15 mouse cellular contexts compared by ENCODE assay signal in the genomic region with DNA sequence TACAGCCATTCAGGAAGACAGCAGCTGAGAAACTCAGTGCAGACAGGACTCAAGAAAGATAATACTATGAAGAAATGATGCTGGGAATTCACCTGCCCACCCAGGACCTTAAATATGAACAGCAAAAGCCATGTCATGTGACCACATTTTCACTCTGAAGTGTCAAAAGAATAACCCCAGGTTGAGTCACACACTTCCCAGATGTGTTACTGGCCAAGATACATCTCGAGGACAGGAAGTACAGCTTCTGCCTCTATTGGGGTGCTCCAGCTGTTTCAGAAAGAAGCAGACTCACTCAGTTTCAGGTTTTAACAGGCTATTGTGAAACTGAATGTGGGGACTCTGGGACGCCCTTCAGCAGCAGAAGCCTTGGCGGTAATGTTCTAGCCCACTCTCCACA. TPM values are rescaled to one million over a fixed set of nuclear protein-coding genes. Genes with fewer than 3 reads are reported as not detected.
A peak's percentile ranks its signal among the peaks of the same experiment; 100 is the strongest.
DNase-seq lines count a peak whose midpoint lies in the region; ATAC-seq and TF ChIP-seq lines count a peak whose summit lies in the region.
"Had no signal": no experiment of that assay in that cellular context is flagged by ENCODE, and none has a peak within 500 bp of the region (broad histone marks: within the 10 kb centered on the region; RNA-seq: fewer than 3 reads in every experiment).

No protein-coding gene starts in this region.

- H3K36me3 ChIP-seq in hindbrain, postnatal 0 days (ENCODE audit: insufficient read depth, low read length), result no peaks in the 10 kb centered on the region
- no peaks in the 10 kb centered on the region for H3K36me3 ChIP-seq in hindbrain, embryonic 11.5 days (ENCODE audit: control insufficient read depth, insufficient read depth, low read length)

- H3K4me3 ChIP-seq in hindbrain, postnatal 0 days (ENCODE audit: low read length), result no peak overlapping the region
- no peak overlapping the region for H3K4me3 ChIP-seq in hindbrain, embryonic 11.5 days (ENCODE audit: low read depth, low read length)

- intact Hi-C loops in left cerebral cortex, postnatal 25 days (cut with DNase I), result no loop called here

- DNase-seq in hindbrain, postnatal 0 days (ENCODE audit: low spot score), result no peak
- no peak for DNase-seq in hindbrain, embryonic 11.5 days (ENCODE audit: low spot score)
- peak; percentile 59 for DNase-seq in 3T3-L1 (ENCODE audit: low read depth, low spot score)
- no peak for DNase-seq in cerebellum, adult 9-10 months
- DNase-seq in left cerebral cortex, postnatal 25 days (ENCODE audit: low spot score in 2 of 2), result no peak
- no peak for DNase-seq in left cerebral cortex, adult 18-20 months (ENCODE audit: low spot score in 2 of 2)
- DNase-seq: adrenal gland, postnatal 36 days; cerebellum, postnatal 14 days; heart, postnatal 10 days; kidney, postnatal 4 days; lung, adult 18-20 months; right cerebral cortex, postnatal 25 days; thymus, adult 18-20 months had no signal

- no peak for TF ChIP-seq CTCF in hindbrain, postnatal 0 days (IDR thresholded peaks at IDR 0.05; ENCODE audit: low read depth)

- no peaks in the 10 kb centered on the region for H3K9me3 ChIP-seq in hindbrain, postnatal 0 days (ENCODE audit: low read length)
- no peaks in the 10 kb centered on the region for H3K9me3 ChIP-seq in hindbrain, embryonic 11.5 days (ENCODE audit: control insufficient read depth, low read length)

- H3K27ac ChIP-seq in hindbrain, postnatal 0 days, result peak overlapping the region; percentile 21
- H3K27ac ChIP-seq in hindbrain, embryonic 11.5 days (ENCODE audit: low read depth, low read length), result no peak overlapping the region

- no peak for ATAC-seq in hindbrain, postnatal 0 days
- ATAC-seq in hindbrain, embryonic 11.5 days (ENCODE audit: low FRiP score), result no peak
- ATAC-seq in CD4-positive, CD25-positive, alpha-beta regulatory T cell, adult 4 months, result peak; percentile 83
- peak; percentile 77 for ATAC-seq in inflammation-experienced regulatory T-cells, adult 6 months

- 46% methylated on average over 3 of the region's 3 CpGs for WGBS in hindbrain, postnatal 0 days
- WGBS in hindbrain, embryonic 11.5 days, result 69% methylated on average over 3 of the region's 3 CpGs

- H3K4me1 ChIP-seq in hindbrain, postnatal 0 days (ENCODE audit: insufficient read depth, low read length), result peaks cover 4% of the 10 kb centered on the region; the same call in 1 of the 2 replicates
- H3K4me1 ChIP-seq in hindbrain, embryonic 11.5 days (replicated peaks; ENCODE audit: control insufficient read depth, insufficient read depth, low read length), result no peaks in the 10 kb centered on the region; the same call in 1 of the 2 replicates

- H3K4me2 ChIP-seq in hindbrain, postnatal 0 days (ENCODE audit: low read depth, low read length), result no peak overlapping the region
- H3K4me2 ChIP-seq in hindbrain, embryonic 11.5 days (replicated peaks; ENCODE audit: low read depth, low read length), result no peak overlapping the region

- no peak overlapping the region for H3K9ac ChIP-seq in hindbrain, postnatal 0 days (replicated peaks; ENCODE audit: low read length)
- H3K9ac ChIP-seq in hindbrain, embryonic 11.5 days (ENCODE audit: low read depth, low read length), result no peak overlapping the region

- no peaks in the 10 kb centered on the region for H3K27me3 ChIP-seq in hindbrain, postnatal 0 days (ENCODE audit: insufficient read depth, low read length)
- H3K27me3 ChIP-seq in hindbrain, embryonic 11.5 days (ENCODE audit: control insufficient read depth, insufficient read depth, low read length), result no peaks in the 10 kb centered on the region

RNA-seq across cellular contexts. Expression of a gene that starts 26.0 kb away (rescaled TPM):
- 0.58 and 4.7 TPM in 2 replicates for total RNA-seq in hindbrain, postnatal 0 days (2014; rRNA removed)
- 2.2 and 3.1 TPM in 2 replicates for polyA plus RNA-seq in hindbrain, postnatal 0 days (2015; fragmentation: Nextera tagmentation; extraction: Ambion mirVana)
- polyA plus RNA-seq in hindbrain, embryonic 11.5 days (2014; fragmentation: Nextera tagmentation; extraction: Ambion mirVana), result 0.83 and 1.3 TPM in 2 replicates
- polyA plus RNA-seq in CD4-positive, CD25-positive, alpha-beta regulatory T cell, adult 4 months (2017; shearing (Covaris generic)), result 10 to 100 TPM; 12.0 to 12.8 TPM
- 10 to 100 TPM in 2 of 3 experiments, 1 to 10 TPM in 1; 5.4 to 16.0 (median 11.1) TPM for polyA plus RNA-seq in inflammation-experienced regulatory T-cells, adult 6 months (2017; shearing (Covaris generic))
- total RNA-seq in left cerebral cortex, postnatal 25 days (2021), result under 1 TPM in 1 of 2 experiments, not detected in 1; 0.62 TPM
- under 1 TPM; 0.40 to 0.44 TPM for total RNA-seq in left cerebral cortex, adult 18-20 months (2021)

RNA-seq across cellular contexts. Expression of a gene that starts 44.7 kb away (rescaled TPM):
- total RNA-seq in hindbrain, postnatal 0 days (2014; rRNA removed), result 86.9 and 115 TPM in 2 replicates
- polyA plus RNA-seq in hindbrain, postnatal 0 days (2015; fragmentation: Nextera tagmentation; extraction: Ambion mirVana), result 125 and 129 TPM in 2 replicates
- 105 and 108 TPM in 2 replicates for polyA plus RNA-seq in hindbrain, embryonic 11.5 days (2014; fragmentation: Nextera tagmentation; extraction: Ambion mirVana)
- 10 to 100 TPM; 56.4 to 77.8 TPM for polyA plus RNA-seq in CD4-positive, CD25-positive, alpha-beta regulatory T cell, adult 4 months (2017; shearing (Covaris generic))
- 10 to 100 TPM; 49.1 to 66.5 (median 55.2) TPM for polyA plus RNA-seq in inflammation-experienced regulatory T-cells, adult 6 months (2017; shearing (Covaris generic))
- total RNA-seq in left cerebral cortex, postnatal 25 days (2021), result 10 to 100 TPM; 51.0 to 55.9 TPM
- total RNA-seq in left cerebral cortex, adult 18-20 months (2021), result 10 to 100 TPM; 54.2 to 55.2 TPM

Comparison
In these comparisons a context has a peak if more than half of its experiments do, and no peak if none do; other contexts are left out.
1. ATAC-seq: peak in CD4-positive, CD25-positive, alpha-beta regulatory T cell, adult 4 months (single experiment) and inflammation-experienced regulatory T-cells, adult 6 months (single experiment); none in hindbrain, postnatal 0 days (single experiment) and hindbrain, embryonic 11.5 days (single experiment).